Mouse (Mus musculus) stomach, embryonic 16.5 days (tissue): ENCODE results near the gene Mmp17. TPM values are rescaled to one million over a fixed set of nuclear protein-coding genes. Genes with fewer than 3 reads are reported as not detected.

Experiments
- ATAC-seq: fragments of 200-750 bp; cut with Nextera tagmentation; 2 replicates; pipeline ENCODE4 v1.8.0; 2017; ENCODE audit warnings: moderate number of reproducible peaks, moderate TSS enrichment; ENCODE audit not compliant: insufficient read depth, low FRiP score
- H3K27ac ChIP-seq: fragments of 300-500 bp; sonication (generic); 2 replicates; pipeline ENCODE4 v1.5.1; 2014; ENCODE audit warnings: low read length
- H3K27me3 ChIP-seq: fragments of 300-500 bp; sonication (generic); 2 replicates; pipeline ENCODE4 v1.6.1; 2014; ENCODE audit warnings: low read length, control low read depth, mixed read lengths; ENCODE audit not compliant: control insufficient read depth, insufficient read depth
- H3K36me3 ChIP-seq: fragments of 300-500 bp; sonication (generic); 2 replicates; pipeline ENCODE4 v1.6.1; 2014; ENCODE audit warnings: low read length; ENCODE audit not compliant: control insufficient read depth, insufficient read depth
- H3K4me1 ChIP-seq: fragments of 300-500 bp; sonication (generic); 2 replicates; pipeline ENCODE4 v1.6.1; 2014; ENCODE audit warnings: low read length, control low read depth, mixed read lengths; ENCODE audit not compliant: control insufficient read depth, insufficient read depth
- H3K4me2 ChIP-seq: fragments of 300-500 bp; sonication (generic); 2 replicates; pipeline ENCODE4 v1.6.1; 2014; ENCODE audit warnings: low read depth, low read length, mixed read lengths
- H3K4me3 ChIP-seq: fragments of 300-500 bp; sonication (generic); replicated peaks from 2 replicates; pipeline ENCODE4 v1.5.1; 2014; ENCODE audit warnings: mild to moderate bottlenecking, low read length
- H3K9ac ChIP-seq: fragments of 300-500 bp; sonication (generic); 2 replicates; pipeline ENCODE4 v1.6.1; 2014; ENCODE audit warnings: low read length
- H3K9me3 ChIP-seq: fragments of 300-500 bp; sonication (generic); replicated peaks from 2 replicates; pipeline ENCODE4 v1.6.1; 2016; ENCODE audit warnings: low read length, control low read depth; ENCODE audit not compliant: control insufficient read depth
- WGBS: fragments of 180-500 bp; shearing (Covaris S2); extraction: QIAGEN DNeasy Blood & Tissue Kit; methylation state at CpG from one replicate; pipeline ENCODE4 v1.1.7; 2014; 5-methylcytosine and 5-hydroxymethylcytosine counted together
- polyA plus RNA-seq: library from polyadenylated mRNA; unstranded; fragments of >200 nt; fragmentation: Nextera tagmentation; extraction: Ambion mirVana; gene quantifications from 2 replicates; pipeline ENCODE4 v1.2.1, GENCODE M21; 2015

Gene Mmp17
- polyA plus RNA-seq, 1 experiment from 2014 or later: 2.5 TPM

DNA sequence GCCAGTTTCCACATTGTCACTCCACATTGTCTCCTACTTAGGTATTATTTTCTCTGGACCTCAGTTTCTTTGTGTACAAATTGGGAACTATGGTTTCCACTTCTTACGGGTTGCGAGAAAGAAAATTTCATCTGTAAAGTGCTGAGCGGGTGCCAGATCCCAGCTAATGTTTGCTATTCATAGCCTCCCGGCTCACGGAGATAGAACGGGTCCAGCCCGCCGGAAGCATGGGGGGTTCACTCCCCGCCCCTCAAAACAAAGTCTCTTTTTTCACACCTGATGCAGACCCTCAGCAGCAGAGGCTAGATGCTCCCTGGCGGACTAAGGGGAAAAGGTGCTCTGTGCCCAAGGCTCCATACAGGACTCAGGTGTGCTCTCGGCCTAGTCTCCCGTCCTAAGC, 638 bp upstream of the Mmp17 start:
- ATAC-seq: no peak
- Histone ChIP-seq H3K4me3 (peak overlapping the region; percentile 76), H3K36me3 (no peaks in the 10 kb centered on the region), H3K9ac (peak overlapping the region; percentile 82), H3K27ac (no peak overlapping the region), H3K4me1 (peaks cover 9% of the 10 kb centered on the region; the same call in 1 of the 2 replicates), H3K27me3 (peaks cover 16% of the 10 kb centered on the region), H3K9me3 (no peaks in the 10 kb centered on the region), H3K4me2 (peak overlapping the region; percentile 100)
- 3% methylated on average over 12 of the region's 12 CpGs for WGBS

DNA sequence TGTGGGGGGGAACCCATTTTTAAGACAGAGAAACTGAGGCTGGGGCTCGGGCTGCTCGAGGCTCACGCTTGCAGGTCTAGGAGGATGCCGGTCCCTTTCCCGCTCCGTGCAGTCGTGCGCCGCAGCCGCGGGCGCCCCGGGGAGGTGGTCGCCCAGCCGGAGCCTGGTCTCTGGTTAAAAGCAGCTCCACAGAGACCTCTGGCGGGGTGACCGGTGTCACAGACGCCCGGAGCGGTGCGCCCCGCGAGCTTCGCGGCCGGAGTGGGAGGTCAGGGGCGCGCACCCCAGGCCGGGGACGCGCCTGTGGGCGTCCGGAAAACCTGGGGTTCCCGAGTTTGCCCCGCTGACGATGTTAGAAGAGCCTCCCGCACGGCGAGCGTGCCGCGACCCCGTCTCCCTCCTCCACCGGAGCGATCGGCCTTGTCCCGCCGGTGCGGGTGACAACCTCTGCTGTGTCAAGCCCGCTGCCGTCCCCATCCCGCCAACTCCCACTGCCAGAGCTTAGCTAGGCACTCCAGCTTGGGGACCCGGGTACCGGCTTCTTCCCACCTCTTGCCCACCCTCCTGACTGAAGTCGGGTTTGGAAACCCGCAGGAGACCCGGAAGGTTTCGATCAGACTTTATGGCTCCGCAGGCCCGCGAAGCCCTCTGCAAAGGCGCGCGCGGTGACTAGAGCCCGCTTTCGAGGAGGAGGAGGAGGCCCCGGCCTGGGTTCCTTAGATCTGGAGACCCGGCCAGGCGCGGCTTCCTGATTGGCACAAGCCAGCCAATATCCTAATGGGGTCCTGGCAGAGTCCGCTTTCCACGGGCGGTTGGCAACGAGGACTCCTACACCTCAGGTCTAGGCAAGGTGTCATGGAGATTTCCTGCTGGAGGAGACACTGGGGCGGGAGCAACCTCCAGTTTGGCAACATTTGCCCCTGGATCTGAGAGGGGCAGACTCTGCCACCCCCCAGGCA, 893 bp downstream of the Mmp17 start:
- peak overlapping the region; percentile 76 for H3K4me3 ChIP-seq
- under 1% methylated on average over 76 of the region's 76 CpGs for WGBS
- H3K27ac ChIP-seq: no peak overlapping the region
- peaks cover 16% of the 10 kb centered on the region for H3K27me3 ChIP-seq
- no peaks in the 10 kb centered on the region for H3K36me3 ChIP-seq
- H3K9ac ChIP-seq: peak overlapping the region; percentile 82
- H3K9me3 ChIP-seq: no peaks in the 10 kb centered on the region
- peak overlapping the region; percentile 100 for H3K4me2 ChIP-seq
- ATAC-seq: peak; percentile 4; the same call in 1 of the 2 replicates
- H3K4me1 ChIP-seq: peaks cover 9% of the 10 kb centered on the region; the same call in 1 of the 2 replicates

GRCm38 (mm10) chr5:129586016-129586415, 2.0 kb downstream of the Mmp17 start:
- Histone ChIP-seq H3K4me3 (peak overlapping the region; percentile 76), H3K27ac (no peak overlapping the region), H3K4me1 (peaks cover 9% of the 10 kb centered on the region; the same call in 1 of the 2 replicates), H3K4me2 (peak overlapping the region; percentile 100), H3K36me3 (no peaks in the 10 kb centered on the region), H3K9me3 (no peaks in the 10 kb centered on the region), H3K27me3 (peaks cover 16% of the 10 kb centered on the region), H3K9ac (peak overlapping the region; percentile 40; the same call in 1 of the 2 replicates)
- WGBS: under 1% methylated on average over 17 of the region's 17 CpGs
- ATAC-seq: peak; percentile 30; the same call in 1 of the 2 replicates

- Histone ChIP-seq H3K27ac (no peak overlapping the region), H3K9ac (peak overlapping the region; percentile 12; the same call in 1 of the 2 replicates), H3K27me3 (peaks cover 16% of the 10 kb centered on the region), H3K36me3 (no peaks in the 10 kb centered on the region), H3K4me1 (peaks cover 9% of the 10 kb centered on the region; the same call in 1 of the 2 replicates), H3K4me3 (0 out of 2 replicates have a peak overlapping the region, but pooled peaks have one; percentile 0), H3K4me2 (peak overlapping the region; percentile 100), H3K9me3 (no peaks in the 10 kb centered on the region)
- WGBS: 46% methylated on average over 13 of the region's 13 CpGs
- ATAC-seq: no peak
Observed at GRCm38 (mm10) chr5:129586471-129586870, 2.5 kb downstream of the Mmp17 start.

GRCm38 (mm10) chr5:129590915-129591314, 6.9 kb downstream of the Mmp17 start:
- ATAC-seq: peak; percentile 22; the same call in 1 of the 2 replicates
- Histone ChIP-seq H3K36me3 (no peaks in the 10 kb centered on the region), H3K9ac (no peak overlapping the region), H3K27me3 (peaks cover under 1% of the 10 kb centered on the region; the same call in 1 of the 2 replicates), H3K4me1 (peaks cover 6% of the 10 kb centered on the region; the same call in 1 of the 2 replicates), H3K4me3 (no peak overlapping the region), H3K27ac (no peak overlapping the region), H3K4me2 (no peak overlapping the region), H3K9me3 (no peaks in the 10 kb centered on the region)
- WGBS: 14% methylated on average over 11 of the region's 11 CpGs

GRCm38 (mm10) chr5:129594116-129595114, 10.4 kb downstream of the Mmp17 start:
- Histone ChIP-seq H3K9ac (no peak overlapping the region), H3K4me3 (no peak overlapping the region), H3K27ac (no peak overlapping the region), H3K27me3 (no peaks in the 10 kb centered on the region), H3K4me1 (peaks cover 6% of the 10 kb centered on the region; the same call in 1 of the 2 replicates), H3K9me3 (no peaks in the 10 kb centered on the region), H3K4me2 (no peak overlapping the region), H3K36me3 (no peaks in the 10 kb centered on the region)
- no peak for ATAC-seq
- WGBS: 28% methylated on average over 19 of the region's 19 CpGs

DNA sequence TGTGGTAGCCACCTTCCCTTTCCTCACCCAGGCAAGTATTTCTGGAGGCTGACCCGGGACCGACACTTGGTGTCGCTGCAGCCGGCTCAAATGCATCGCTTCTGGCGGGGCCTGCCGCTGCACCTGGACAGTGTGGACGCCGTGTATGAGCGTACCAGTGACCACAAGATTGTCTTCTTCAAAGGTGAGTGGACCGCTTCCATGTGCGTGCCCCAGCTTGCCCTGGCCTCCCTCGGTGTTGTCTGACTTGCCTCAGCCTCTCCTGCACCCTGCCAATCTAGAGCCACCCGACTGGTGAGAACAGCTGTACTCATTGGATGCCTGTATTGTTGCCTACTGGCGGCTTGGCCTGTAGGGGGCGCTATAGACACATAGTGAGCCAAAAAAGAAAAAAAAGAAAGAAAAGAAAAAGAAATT, 18.1 kb downstream of the Mmp17 start:
- Histone ChIP-seq H3K9ac (no peak overlapping the region), H3K4me1 (no peaks in the 10 kb centered on the region), H3K36me3 (no peaks in the 10 kb centered on the region), H3K4me2 (no peak overlapping the region), H3K9me3 (no peaks in the 10 kb centered on the region), H3K27me3 (no peaks in the 10 kb centered on the region), H3K4me3 (no peak overlapping the region), H3K27ac (no peak overlapping the region)
- ATAC-seq: no peak
- 42% methylated on average over 16 of the region's 16 CpGs for WGBS

GRCm38 (mm10) chr5:129607476-129607875, 23.5 kb downstream of the Mmp17 start:
- WGBS: 76% methylated on average over 8 of the region's 8 CpGs
- Histone ChIP-seq H3K4me1 (no peaks in the 10 kb centered on the region), H3K9ac (no peak overlapping the region), H3K4me3 (no peak overlapping the region), H3K4me2 (no peak overlapping the region), H3K9me3 (no peaks in the 10 kb centered on the region), H3K27ac (no peak overlapping the region), H3K36me3 (no peaks in the 10 kb centered on the region), H3K27me3 (no peaks in the 10 kb centered on the region)
- no peak for ATAC-seq
